Mouse (Mus musculus) urinary bladder, adult 2 months (tissue): Measurements from ENCODE around the gene Fkbp3. TPM values are rescaled to one million over a fixed set of nuclear protein-coding genes. Genes with fewer than 3 reads are reported as not detected.
"Not testable (repeated sequence)": the region's sequence is repeated elsewhere in the genome, so short reads cannot be mapped to it uniquely, and the experiment has no call there.

Source experiments
- DNase-seq: peaks from one replicate; pipeline ENCODE4 v3.0.0; 2022; ENCODE audit warnings: low spot score
- polyA plus RNA-seq: library from polyadenylated mRNA; depleted of rRNA; stranded (reverse); fragments of >200 nt; gene quantifications from 2 replicates; pipeline ENCODE4 v1.2.3, GENCODE M21; 2012; rRNA removed

Gene Fkbp3
- 81.6 and 84.6 TPM in 2 replicates for polyA plus RNA-seq

DNA sequence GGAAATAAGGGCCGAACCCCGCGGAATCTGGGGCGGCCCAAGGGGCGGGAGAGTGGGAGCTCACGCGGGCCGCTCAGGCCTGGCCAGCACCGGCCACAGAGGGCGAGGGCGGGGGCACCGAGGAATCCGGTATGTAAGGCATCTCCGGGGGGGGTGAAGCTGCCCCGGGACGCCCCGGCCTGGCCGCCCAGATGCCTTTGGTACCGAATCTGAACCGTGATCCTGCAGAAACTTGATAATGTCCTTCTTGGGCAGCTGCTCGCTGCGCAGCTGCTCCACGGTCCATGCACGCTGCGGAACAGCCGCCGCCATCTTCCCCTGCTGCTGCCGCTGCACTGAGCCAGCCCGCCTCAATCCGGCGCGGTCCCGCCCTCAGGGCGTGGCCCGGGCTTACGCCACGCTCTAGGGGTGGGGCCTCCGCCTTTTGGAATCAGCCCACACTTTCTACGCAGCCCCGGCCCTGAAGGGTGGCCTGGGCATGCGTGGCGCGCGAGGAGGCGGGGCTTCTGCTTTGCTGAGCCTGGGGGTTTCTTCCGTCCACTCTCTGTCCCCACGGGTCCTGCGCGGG lies at the start of gene Fkbp3:
TSS of gene Fkbp3 (minus strand) at position 397 of the 568 bp plus-strand sequence.
- DNase-seq, result peak; percentile 94

- DNase-seq, result no peak
Observed at GRCm38 (mm10) chr12:65119451-65119850, 45.6 kb upstream of the Fkbp3 start.

DNA sequence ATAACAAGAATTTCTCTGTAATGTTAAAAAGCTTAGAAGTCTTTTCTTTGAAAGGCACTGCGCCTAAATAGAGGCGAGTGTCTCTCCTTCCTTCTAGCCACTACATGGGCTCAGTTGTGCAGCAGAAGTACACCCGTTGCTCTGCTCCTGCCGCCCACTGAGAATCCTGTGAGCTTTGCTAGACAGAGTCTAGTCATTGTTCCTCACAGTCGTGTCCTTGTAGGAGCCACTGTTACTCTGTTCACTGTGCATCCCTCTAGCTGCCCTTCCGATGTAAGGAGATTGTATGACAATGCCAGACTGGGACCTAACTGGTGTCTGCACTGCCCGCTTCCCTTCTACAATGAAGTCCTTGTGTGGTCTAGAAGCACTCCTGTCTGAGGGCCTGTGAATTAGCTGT lies 45.2 kb upstream of the Fkbp3 start:
- no peak for DNase-seq

DNA sequence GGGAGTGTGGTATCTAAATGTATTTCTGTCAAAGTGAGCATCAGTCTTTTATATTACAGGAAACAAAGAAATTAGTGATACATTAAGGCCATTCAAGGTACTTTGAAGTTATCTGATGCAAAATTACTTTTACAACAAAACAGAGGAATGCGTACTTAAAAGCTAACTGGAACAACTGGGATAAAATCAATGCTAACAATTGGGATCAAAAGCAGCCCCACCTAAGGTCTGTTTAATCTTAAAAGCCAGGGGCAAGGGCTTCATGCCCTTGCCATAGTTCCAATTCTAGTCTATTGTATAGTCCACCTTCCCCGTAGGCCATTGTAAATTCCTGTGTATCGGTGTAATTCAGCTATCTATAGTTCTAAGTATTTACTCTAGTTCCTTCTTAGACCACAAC lies 41.2 kb upstream of the Fkbp3 start:
- DNase-seq, result not testable (repeated sequence)

DNA sequence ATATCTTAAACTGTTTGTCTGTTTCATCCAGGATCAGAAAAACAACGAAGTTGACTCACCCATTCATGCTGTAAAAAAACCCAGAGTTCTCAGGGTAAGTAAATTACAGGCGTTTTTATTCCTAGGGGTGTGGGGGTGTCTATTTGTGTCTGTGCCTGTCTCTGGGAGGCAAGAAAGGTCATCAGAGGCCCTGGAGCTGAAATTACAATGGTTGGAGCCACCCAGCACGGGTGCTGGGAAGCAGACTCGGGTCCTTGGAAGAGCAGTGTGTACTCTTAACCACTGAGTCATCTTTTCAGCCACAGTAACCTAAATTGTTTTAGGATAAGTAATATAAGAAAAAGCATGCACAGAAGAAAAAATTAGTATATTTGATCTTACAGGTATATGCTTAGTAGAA lies 40.1 kb upstream of the Fkbp3 start:
- DNase-seq, result no peak

DNA sequence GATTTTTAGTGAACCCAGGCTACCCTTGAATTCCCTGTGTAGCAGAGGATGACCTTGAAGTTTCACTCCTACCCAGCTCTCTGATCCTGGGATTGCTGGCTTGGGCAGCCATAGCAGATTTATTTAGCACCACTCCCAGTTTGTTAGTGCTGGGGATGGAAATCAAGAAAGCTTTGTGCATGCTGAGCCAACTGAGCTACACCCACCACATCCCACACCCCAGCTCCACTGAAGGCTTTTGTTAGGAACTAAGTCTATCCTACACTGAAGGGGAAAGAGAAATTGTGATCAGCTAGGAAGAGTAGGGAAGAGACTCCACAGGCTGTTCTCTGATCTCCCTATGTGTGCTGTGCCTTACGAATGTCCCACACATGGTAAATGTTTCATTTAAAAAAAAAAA lies 39.0 kb upstream of the Fkbp3 start:
- no peak for DNase-seq

DNA sequence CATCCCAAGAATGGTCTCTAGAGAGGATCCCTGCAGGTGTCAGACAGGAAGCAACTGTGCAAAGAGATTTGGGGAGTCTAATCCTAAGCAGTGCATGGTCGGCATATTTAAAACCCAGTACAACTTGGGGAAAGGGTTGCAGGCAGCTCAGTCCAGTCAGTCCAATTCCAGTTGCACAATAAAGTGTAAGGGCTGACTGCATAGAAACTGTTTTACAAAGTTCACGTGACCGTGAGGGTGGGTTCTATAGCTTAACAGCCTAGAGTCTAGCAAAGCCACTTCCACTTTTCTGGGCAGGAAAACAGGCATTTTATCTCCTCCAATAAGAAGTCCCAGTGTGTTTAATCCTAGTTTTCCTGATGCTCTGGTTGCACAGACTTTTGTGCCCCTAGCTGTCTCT lies 37.7 kb upstream of the Fkbp3 start:
- no peak for DNase-seq

DNA sequence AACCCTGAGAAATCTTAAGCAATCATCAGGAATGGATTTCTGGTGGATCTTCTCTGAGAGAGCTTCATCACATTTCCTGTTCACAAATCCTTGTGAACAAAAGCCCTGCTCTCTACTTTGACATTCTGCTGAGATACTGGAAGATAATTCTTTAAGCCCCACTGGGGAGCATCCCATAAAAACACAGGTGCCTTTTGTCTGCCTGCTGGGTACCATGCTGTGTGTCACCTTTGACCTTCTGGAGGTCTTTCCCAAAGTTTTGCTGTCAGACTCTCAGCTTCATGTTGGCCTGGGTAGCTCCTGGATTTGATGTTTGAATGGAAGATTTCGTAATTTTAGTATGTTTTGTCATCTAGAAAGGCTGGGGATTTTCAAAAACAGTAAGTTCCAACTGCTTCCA lies 34.9 kb upstream of the Fkbp3 start:
- no peak for DNase-seq

- DNase-seq, result no peak
Observed at GRCm38 (mm10) chr12:65076906-65077305, 3.1 kb upstream of the Fkbp3 start.

- DNase-seq, result no peak
Observed at GRCm38 (mm10) chr12:65075733-65076310, 2.0 kb upstream of the Fkbp3 start.

DNA sequence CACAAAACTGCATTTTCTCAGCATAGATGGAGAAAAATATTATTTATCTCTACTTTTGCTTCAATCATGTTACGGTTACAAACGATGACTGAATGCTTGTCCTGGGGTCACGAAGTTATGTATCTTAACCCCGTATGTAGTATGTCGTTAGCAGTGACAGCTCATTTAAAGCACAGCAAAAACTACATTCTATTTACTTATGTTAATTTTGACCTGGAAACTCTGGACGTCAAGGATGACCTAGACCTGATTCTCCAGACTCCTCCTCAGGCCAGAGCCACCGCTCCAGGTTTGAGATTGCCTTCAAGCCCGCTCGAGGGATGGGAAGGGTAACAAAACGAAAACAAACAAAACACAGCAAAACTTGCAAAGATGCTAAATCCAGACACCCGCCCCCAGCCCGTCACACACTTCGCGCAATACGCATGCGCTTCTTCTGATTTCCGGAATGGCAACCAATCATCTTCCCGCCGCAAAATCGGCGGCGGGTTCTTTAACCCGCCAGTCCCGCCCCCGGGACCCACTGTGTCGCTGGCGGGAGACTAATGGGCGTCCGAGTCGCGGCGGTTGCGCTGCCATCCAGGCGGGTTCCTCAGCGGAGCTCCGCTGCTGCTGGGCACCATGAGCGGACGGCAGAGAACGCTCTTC lies 1.4 kb upstream of the Fkbp3 start, which contains the start of gene Fancm:
TSS of gene Fancm (plus strand) at position 519 of the 648 bp plus-strand sequence.
- peak; percentile 77 for DNase-seq

DNA sequence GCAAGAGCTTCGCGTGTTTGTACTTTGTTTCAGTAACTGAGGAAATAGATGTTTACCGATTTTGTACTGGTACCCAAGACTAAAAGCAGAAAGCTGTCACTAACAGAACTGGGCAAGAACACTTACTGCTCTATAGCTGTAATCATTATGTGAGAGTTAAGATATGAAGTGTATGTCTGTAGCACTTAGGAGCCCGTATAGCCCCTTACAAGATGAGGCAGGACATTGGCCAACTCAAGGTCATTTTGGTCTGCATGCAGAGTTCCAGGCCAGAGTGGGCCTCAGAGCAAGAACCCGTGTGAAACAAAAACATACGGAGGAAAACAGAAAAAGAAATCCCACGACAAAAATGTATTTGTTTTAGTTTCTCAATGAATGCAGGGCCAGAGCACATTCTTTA lies 844 bp upstream of the Fkbp3 start:
- no peak for DNase-seq

- no peak for DNase-seq
Observed at GRCm38 (mm10) chr12:65072911-65073610, 746 bp downstream of the Fkbp3 start.

- DNase-seq, result no peak
Observed at GRCm38 (mm10) chr12:65068409-65068808, 5.4 kb downstream of the Fkbp3 start.

DNA sequence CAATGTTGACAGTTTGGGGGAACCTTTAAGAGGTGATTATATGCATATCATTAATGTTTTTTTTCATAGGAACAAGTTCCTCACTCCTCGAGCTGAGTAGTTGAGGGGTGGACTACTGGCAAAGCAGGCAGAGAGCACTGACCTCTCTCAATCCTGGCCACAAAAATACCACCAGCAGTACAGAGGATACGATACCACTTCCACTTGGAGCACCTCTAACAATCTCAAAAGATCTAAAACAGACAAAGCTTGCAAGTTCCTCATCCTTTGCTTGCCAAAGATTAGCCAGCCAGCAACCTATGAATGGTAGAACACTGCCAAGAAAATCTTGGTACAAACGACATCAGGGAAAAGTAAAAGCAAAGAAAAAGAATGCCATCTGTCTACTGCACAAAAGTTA lies 7.6 kb downstream of the Fkbp3 start:
- DNase-seq, result no peak

DNA sequence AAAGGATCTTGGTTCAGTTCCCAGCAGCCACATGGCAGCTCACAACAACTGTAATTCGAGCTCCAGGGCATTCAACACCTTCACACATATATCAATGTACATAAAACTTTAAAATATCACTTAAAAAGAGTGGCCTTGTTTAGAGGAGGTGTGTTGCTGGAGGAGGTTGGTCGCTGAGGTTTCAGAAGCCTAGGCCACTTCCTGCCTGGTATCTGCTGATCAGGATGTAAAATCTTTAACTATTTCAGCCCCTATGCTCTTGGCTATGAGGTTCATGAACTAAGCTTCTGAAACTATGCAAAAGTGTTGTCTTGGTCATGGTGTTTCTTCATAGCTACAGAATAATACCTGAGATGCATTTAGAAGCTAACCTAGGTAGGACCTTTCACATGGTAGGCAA lies 8.6 kb downstream of the Fkbp3 start:
- no peak for DNase-seq

DNA sequence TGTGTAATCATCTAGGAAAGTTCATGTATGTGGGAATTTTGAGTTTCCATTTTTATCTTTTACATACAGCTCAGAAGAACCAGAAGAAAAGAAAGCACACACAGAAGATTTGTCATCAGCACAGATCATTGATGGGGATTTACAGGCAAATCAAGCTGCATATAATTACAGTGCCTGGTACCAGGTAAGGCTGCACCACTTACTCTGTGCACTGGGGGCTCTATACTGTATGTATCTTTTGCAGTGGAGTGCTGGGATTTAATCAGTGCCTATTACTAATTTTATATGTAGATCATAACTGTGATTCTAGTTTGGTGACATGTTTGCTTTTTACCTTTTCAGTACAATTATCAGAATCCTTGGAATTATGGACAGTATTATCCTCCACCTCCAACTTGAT lies 12.7 kb downstream of the Fkbp3 start:
- DNase-seq, result no peak

- DNase-seq, result no peak
Observed at GRCm38 (mm10) chr12:65058203-65058602, 15.6 kb downstream of the Fkbp3 start.

DNA sequence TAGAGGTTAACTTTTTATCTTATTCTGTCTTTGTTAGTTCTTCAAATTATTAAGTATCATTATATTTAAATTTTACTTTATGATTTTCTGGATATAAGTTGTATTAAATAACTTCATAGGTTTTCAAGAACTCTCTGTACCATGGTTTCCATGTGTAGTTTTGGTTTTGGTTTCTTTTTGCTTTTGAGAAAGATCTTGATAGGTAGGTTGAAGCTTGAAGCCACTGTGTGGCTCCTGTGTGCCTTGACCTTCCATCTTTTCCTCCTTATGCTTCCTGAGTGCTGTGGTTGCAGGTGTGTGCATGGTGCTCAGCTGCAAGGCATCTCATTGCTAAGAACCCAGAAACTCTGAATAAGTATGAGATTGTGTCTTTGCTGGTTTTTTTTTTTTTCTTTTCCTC lies 25.0 kb downstream of the Fkbp3 start:
- no peak for DNase-seq

DNA sequence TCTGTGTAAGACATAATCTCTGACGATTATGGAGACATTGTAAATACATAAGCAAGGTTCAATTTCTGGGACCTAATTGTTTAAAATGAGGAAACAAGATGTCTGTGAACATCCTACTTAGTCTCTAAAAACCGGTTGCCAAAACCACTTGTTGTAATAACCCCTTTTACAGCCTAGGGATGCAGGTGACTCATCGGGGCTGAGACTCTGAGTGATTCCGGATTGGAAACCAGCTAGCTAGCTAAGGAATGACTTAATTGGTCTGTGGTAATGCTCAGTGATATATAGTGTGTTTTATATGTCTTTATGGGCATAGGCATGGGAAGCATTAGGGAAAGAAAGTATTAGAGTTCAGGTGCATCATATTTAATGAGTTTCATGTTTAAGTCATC lies 36.3 kb downstream of the Fkbp3 start:
- no peak for DNase-seq

DNA sequence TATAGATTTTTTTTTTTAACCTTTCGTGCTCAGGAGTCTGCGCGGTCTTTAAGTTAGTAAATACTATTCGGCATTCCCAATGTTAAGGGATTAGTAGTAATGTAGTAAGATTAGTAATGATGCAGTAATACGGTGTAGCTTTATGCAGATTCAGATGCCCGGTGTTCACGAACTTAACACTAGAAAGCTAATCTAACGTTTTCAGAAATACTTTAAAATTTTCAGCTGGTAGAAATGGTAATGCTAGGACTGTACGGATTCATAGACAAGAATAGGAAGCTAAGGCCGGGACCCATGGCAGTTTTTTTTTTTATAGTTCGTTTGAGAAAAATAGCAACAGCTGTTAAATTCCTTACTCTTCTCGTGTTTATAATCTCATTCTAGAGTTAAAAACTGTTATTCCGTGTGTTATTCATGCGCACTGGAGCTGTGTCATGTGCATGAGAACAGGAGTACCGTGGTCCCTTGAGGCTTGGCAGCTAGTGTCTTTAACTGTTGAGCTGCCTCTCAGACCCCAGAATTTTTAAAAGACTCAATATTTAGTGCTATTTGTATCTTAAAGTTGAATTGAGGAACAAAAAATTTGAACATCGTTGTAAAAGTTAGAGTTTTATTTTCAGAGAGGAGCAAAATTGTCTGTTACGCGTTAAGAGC lies 36.8 kb downstream of the Fkbp3 start:
- DNase-seq, result no peak

GRCm38 (mm10) chr12:65036190-65036870 lies 37.5 kb downstream of the Fkbp3 start, which contains the start of gene Prpf39:
TSS of gene Prpf39 (plus strand) at chr12:65036333.
- DNase-seq, result peak; percentile 94
